Mouse (Mus musculus) layer of hippocampus, postnatal 10 days (tissue): ENCODE data around the gene Obp2a. TPM values are rescaled to one million over a fixed set of nuclear protein-coding genes. Genes with fewer than 3 reads are reported as not detected.
A peak's percentile ranks its signal among the peaks of the same experiment; 100 is the strongest.
"Not testable (repeated sequence)": the region's sequence is repeated elsewhere in the genome, so short reads cannot be mapped to it uniquely, and the experiment has no call there.

Experiments used
- DNase-seq, 2 experiments: peaks; one replicate each; pipeline ENCODE4 v3.0.0; 2021; ENCODE audit warnings: low spot score in 2 of 2
- long read RNA-seq: library from polyadenylated mRNA; stranded (forward); transcript quantifications from one replicate; pipeline ENCODE4 v2.0.0, GENCODE M21; 2023
- total RNA-seq, 2 experiments: library from RNA; stranded (reverse); gene quantifications; 2 replicates each; pipeline ENCODE4 v1.2.3; 2021

Obp2a gene
- not detected for total RNA-seq
- long read RNA-seq, result 0 reads

DNA sequence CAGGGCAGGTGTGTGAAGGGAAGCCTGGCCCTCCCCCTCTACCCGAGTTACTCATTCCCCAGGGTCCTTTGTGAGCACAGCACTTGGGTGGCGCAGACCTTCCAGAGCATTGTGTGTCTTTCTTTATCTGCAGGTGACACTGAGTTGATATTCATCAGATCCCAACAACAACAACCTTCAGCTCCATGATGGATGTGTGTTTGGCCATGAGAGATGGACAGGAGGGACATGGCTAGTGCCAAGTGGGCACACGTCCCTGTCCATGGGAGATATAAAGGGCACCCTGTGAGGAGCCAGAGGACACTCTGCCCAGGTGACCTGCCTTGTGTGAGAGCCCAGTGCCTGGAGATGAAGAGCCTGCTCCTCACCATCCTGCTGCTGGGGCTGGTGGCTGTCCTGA is at the start of gene Obp2a:
TSS of gene Obp2a (plus strand) at position 301 of the 400 bp plus-strand sequence.
- not testable (repeated sequence) for DNase-seq

DNA sequence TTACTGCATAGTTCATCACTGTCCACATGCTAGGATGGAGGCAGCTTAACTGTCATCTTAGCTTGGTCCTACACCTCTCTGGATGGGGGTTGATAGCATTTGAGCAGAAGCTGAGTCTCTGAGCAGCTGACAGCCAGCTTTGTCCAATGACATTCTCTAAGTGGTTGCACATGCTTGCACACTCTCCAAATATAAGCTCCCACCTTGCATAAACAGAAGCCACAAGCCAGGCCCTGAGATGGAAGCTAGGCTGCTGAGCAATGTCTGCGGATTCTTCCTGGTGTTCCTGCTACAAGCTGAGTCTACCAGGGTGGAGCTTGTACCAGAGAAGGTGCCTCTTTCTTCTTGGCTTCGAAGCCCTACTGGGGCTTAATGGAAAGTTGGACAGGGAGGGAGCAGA is 46.9 kb upstream of the Obp2a start, which contains the start of gene Lcn8:
TSS of gene Lcn8 (plus strand) at position 219 of the 400 bp plus-strand sequence.
- DNase-seq, result no peak

DNA sequence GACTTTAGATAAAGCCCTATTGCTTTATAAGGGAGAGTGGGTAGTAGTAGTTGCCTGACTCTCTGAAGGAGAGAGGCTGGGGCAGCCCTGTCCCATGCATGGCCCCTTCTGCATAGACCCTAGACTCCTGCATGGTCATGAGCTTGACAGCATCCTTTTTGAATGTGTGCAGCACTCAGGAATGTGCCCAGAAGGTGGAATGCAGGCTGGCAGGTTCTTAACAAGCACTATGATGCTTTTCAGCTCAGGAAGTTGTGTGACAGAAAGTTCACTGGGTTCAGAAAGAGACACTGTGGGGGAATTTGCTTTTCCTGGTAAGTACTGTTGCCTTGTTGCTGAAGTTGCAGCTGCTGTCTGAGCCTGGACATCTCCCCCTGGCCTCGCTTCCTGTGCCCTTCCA is 45.3 kb upstream of the Obp2a start:
- DNase-seq, result no peak

DNA sequence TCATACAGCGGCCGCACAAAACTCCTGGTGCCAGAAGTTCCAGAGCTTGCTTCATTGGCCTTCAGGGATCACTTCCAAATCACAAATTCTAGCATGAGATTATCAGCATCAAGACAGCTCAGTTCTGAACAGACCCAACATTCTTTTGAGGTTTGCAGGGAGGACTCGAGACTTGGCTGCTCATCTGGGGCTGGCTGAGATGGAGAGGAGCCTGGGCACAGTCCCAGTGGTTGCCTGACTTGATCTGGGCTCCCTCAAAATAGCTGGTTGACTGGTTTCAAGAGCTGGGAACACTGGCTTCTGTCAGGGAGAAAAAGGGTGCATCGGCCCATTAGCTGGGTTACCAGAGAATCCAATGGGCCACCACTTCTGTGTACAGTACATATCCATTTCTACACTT is 43.2 kb upstream of the Obp2a start:
- peak; percentile 19 to 33 for DNase-seq

DNA sequence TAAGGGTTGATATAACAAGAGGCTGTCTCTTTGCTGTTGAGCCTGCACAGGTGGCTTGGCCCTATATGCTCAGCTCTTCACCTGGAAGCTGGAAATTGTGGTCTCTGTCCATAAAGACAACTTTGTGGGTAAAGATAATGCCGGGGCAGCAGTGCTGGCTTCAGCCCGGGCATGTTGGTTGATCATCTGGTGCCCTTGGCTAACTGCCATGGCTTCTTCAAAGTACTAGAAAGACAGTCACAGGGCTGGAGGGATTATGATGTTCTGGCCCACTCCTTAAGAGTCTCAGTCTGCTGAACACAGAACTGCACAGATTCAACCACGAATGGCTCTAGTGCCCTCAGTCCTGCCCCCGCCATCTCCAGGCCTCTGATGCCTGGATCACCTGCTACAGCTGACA is 42.6 kb upstream of the Obp2a start:
- peak in 1 of 2 experiments; percentile 16 for DNase-seq

DNA sequence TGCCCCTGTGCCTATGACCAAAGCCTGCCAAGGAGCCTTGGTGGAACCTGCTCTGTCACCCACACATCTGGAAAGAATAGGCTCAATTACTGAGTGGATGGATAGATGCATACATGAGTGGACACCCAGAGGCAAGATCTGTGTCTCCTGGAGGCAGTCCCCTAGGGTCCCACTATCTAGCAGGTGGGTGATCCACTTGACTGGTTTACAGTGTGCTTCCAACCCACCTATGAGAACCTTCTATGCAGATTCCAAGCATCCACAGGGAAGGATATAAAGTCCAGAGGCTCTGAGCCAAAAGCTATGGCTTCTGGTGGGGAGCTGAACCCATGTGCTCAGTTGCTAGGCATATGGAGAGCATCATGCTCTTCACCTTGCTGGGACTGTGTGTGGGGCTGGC is 42.2 kb upstream of the Obp2a start, which contains the start of gene Lcn5:
TSS of gene Lcn5 (plus strand) at position 301 of the 400 bp plus-strand sequence.
- no peak for DNase-seq

DNA sequence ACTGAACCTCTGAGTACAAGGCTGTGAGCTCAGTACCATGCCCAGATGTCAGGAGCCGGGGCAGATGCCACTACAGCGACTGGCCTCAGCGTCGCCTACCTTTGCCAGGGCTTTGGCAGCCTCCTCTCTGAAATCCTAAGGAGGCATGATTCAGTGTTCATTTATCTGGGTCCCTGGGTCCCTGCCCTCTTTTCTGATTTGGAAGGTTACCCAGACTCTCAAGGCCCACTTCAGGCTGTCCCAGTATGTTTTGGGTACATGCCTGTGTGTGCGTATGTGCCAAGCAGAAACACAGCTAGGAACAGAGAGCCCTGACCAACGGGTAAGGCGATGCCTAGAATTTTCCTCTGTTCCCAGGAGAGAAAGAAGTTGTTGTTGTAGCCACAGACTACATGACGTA is 39.6 kb upstream of the Obp2a start:
- DNase-seq, result no peak

DNA sequence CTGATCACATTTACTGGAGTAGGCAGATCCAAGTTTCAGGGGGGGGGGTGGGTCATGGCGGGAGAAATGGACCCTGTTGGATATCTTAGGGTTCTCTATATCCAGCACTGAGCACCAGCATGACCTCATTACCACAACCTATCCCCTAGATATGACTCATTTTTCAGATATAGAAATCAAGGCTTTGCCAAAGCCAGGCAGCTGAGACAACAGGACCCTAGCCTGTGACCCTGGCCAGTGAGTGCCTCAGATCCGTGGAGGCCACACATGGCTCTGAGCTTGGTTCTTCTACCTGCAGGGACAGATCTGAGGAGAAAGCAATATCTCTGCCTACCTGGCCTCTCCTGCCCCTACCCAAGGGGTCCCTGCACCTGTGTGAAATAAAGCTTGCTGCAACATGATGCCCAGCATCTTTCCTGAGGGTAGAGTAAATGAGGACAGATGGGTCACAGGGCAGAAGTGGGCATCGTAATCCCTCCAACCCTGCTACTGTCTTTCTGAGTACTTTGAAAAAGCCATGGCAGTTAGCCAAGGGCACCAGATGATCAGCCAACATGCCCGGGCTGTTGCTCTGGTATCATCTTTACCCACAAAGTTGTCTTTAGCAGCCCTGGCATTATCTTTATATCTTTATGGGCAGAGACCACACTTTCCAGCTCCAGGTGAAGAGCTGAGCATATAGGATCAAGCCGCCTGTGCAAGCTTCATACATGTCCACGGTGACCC is 38.4 kb upstream of the Obp2a start:
- no peak for DNase-seq

DNA sequence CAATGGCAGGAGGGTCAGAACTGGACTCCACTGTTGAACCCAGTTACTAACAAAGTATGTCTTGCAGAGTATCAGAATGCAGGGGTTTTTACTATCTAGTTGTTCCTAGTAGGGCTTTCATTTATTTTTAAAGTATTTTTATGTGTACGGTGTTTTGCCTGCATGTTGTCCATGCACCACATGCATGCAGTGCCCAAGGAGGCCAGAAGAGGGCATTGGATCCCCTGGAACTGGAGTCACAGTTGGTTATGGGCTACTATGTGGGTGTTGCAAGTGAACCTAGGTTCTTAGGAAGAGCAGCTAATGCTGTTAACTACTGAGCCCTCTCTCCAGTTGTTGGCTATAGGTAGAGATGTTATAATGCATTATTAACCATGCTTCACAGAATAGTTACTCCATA is 36.3 kb upstream of the Obp2a start:
- DNase-seq, result peak; percentile 67 to 72

DNA sequence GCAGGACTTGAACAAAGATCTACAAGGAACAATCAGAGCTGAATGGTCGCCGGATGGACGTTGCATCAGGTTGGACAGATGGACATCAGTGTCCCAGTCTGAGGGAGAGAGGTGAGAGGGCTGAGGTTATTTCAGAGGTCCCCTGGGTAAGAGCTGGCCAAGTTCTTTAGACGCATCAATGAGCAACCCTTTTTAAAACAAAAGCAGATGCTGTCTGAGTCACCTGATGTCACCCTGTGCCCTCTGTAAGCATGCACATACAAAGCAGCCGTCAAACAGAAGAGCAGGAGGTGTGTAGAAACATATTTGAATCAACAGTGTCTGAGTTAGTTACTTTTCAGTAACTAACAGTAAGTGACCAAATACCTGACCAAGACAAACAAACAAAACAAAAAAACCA is 35.7 kb upstream of the Obp2a start:
- no peak for DNase-seq

DNA sequence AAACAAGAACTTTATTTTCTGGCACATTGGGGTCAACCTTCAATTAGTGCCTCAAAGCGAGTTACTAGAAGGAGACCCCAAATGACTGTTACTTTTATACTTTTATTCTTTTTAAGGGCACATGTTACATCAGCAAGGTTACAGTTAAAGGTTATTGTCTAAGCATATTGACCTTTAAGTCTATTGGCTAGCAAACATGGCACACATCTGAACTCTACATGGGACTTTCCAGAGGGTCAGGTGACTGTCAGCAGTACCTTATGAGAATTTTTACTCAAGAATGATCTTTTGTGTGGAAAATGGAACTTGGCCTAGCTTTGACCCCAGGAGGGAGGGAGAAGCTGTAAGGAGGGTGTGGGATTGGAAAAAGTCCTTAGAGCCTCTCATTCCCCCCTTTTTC is 33.3 kb upstream of the Obp2a start:
- DNase-seq, result no peak

DNA sequence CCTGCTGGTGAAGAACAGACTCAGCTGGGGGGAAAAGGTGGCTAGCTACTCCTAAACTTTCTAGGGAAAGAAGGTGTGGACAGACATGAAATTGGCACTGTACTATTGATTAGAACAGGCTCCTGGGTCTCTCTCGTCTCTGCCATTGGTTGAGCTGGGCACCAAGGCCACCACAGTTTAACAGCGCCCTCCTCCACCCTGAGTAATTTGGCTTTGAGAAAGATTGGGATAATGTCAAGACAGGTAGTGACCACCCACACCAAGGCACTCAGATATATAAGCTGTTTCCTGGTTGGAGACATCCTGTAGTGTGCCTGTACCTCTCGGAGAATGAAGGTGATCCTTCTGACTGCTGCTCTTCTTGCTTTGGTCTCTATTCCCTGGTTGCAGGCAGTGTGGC is 23.4 kb upstream of the Obp2a start, which contains the start of gene Lcn6:
TSS of gene Lcn6 (plus strand) at position 301 of the 400 bp plus-strand sequence.
- DNase-seq, result no peak

DNA sequence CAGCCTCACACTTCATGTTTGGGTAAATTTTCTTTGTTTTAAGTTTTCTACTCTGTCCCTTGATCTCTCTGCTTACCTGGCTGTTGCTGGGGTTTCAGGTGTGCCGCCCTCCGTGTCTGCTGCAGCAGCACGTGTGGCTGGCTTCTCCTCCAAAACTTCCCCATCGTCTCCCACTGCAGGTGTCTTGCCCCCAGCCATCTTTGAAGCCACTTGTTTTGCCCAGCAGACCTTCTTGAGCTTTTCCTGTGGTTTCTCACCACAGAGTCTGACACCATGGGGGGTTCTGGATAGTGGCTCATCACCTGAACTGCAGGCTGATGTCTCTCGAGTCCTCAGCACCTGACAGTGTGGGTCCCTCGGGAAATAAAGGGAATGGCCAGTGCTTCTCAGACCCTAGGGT is 20.3 kb upstream of the Obp2a start:
- DNase-seq, result no peak

DNA sequence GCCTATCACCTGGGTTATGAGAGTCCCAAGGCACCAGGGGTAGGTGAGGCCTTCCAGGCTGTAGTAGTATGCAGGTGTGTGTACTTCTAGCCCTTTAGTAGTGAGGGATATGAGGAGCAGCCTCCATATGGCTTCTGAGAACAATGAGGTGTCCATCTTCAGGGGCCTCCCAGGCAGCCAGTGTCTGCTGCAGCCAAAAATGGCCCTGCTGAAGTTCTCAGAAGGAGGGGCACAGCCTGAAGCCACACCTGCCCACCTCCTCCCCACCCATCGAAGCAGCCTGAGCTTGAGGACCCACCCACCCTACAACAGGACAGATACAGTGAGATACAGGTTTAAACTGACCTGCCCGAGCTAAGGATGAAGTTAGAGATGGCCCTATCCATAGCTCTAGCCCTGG is 17.4 kb upstream of the Obp2a start, which contains the start of gene Lcn10:
TSS of gene Lcn10 (plus strand) at position 301 of the 400 bp plus-strand sequence.
- DNase-seq, result no peak

DNA sequence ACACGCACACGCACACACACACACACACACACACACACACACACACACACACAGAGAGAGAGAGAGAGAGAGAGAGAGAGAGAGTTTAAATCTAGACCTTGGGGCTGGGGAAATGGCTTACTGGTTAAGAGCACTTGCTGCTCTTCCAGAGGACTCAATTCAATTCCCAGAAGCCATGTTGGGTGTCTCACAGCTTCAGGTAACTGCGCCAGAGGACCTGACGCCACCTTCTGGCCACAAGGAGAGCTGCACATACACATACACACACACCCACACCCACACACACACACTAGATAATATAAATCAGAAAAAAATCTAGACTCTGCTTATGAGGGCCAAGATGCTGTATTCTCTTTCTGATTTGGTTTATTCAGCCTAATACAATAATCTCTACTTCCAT is 12.9 kb upstream of the Obp2a start:
- DNase-seq, result no peak

DNA sequence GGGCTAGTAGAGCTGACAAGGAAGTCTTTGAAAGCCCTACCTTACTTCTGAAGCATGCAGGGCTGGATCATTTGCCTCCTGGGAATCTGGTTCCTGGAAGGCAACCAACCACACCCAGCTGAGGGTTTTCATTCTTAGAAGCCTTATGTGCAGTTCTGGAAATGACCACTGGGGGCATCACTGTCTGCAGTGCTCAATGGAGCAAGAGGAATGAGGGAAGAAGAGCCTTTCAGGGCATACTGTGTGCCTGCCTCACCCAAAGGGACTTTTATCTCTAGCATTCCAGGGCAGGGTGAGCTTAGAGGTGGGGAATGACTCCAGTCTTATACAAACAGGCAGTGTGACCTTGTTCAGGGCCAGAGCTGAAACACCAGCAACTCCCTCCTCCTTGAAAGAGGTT is 5.2 kb upstream of the Obp2a start:
- peak; percentile 69 to 75 for DNase-seq

DNA sequence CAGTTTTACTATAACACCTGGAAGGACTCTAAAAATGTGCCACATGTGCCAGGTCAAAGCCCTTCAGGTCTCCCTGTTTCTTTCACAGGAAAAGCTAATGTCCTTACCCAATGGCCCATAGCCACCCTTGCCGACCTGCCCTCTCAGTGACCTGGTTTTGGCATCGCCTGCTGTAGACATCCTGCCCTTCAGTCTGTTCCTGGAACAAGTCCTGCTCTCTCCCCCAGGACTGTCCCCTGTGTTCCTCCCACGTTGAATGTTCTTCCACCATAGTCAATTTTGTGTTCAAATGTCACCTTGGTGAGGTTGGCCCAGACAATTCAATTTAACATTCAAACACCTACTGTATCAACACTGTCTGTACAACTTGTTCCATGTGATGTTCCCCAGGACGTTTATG is 2.9 kb upstream of the Obp2a start:
- peak in 1 of 2 experiments; percentile 3 for DNase-seq

DNA sequence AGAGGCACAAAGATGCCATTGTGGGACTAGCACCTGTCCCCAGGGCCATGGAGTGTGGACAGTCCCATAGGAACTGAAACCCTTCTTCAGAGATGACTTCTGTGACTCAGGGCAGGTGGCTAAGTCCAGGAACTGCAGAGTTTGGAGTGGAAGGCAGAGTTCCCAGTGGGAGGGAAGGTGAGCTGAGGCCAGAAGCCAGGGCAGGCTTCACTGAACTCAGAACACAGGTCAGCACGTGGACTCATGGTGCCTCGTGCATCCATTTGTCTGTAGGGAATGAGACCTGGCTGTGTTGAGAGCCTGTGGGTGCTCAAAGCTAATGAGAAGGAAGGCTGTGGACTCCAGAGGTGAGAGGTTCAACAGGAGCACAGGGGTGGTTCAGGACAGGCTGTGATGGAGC is 1.1 kb upstream of the Obp2a start:
- no peak for DNase-seq

DNA sequence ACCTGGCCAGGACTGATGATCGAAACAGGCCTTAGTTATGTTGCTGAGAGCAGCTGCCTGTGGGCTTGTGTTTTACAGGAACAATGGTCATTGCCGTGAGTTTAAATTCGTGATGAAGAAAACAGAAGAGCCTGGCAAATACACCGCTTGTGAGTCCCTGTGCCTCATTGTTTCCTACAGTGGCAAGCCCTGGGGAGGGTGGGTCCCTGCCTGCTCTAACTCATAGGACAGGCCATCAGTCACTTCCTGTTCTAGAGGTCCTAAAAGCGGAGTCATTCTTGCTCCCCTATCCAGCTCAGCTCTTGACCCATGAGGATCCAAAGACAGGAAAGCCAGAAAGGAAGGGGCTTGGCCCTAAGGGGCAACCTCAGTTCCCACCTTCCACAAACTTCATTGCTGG is 1.2 kb downstream of the Obp2a start:
- DNase-seq, result no peak

DNA sequence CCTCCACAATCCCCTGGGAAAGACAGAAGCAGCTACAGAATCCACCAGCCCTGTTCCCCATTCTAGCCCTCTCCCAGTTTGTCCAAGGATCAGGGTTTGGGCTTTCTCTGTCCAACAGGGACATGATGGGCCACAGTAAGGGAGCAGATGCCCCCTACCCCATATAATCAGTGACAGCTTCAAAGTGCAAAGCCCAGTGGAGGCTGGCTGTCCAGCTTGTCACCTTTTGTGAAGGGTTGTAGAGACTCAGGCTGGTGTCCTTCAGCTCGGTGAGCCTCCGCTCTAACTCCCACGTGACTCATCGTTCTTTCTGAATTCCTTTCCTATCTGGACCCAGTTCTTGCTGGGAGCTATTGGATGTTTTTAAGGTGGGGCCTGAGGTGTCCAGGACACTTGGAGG is 3.9 kb downstream of the Obp2a start:
- peak in 1 of 2 experiments; percentile 5 for DNase-seq

DNA sequence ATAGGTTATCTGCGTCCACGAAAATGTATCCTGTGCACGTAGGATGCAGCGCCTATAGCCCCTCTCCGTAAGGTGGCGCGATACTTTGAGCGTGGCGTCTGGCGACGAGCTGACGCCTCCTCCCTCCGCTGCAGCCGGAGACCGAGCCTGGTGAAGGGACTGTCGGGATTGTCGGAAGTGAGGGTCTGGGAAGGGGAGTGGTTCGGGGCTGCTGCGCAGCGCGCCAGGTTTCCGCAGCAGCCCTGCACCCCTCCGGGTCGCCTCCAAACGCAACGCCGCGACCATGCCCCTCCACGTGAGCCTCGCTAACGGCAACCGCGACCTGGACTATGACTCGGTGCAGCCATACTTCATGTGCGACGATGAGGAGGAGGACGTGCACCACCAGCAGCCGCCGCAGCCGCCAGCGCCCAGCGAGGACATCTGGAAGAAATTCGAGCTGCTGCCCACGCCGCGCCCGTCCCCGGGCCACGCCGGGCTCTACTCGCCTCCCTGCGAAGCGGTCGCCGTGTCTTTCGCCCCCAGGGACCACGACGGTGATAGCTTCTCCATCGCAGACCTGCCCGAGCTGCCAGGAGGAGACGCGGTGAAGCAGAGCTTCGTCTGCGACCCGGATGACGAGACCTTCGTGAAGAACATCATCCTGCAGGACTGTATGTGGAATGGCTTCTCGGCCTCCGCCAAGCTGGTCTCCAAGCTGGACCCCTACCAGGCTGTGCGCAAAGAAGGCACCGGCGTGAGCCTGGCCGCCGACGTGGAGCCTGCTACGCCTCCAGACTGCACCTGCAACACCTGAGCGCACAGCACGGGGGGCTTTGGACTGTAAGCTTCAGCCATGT is 7.0 kb downstream of the Obp2a start, which contains the start of gene Bmyc:
TSS of gene Bmyc (plus strand) at position 97 of the 839 bp plus-strand sequence.
- peak; percentile 76 to 86 for DNase-seq

DNA sequence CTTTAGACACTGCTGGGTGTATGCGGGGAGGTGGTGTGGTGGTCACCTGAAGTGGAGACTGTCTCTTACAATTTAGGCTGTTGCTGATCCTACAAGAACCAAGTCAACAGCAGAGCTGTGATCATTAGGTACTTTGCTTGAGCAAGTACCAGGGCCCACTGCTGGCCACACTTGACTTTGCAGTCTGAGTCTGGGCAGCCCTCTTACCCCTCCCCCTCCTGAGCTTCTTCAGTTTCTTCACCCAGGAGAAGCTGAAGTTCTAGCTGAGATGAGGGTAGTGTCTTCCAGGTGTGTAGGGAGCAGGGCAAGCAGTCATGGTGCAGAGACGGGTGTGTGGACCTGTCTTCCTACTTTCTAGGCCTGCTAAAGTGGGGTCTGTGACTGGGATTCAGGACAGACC is 8.3 kb downstream of the Obp2a start:
- peak; percentile 45 to 57 for DNase-seq
